Comparison of ENCODE assay signal across 31 mouse cellular contexts in the genomic region with DNA sequence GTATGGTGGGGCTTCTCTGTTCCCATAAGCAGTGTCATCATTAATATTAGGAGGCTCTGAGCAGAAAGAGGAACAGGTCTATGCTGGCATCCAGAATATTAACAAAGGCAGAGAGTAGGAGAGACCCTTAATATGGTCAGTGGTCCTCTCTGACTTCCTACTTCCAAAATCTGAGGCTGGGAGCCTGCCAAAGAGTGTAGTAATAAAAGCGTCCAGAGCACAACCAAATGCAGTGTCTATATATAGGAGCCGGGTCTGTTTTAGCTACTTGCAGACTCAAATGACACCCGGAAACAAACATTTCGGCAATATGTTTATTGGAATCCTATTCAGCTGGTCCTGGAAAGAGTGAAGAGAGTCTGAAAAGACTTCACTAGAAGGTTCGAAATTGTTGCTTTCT. TPM values are rescaled to one million over a fixed set of nuclear protein-coding genes. Genes with fewer than 3 reads are reported as not detected.
DNase-seq lines count a peak whose midpoint lies in the region; ATAC-seq and TF ChIP-seq lines count a peak whose summit lies in the region.
"Had no signal": no experiment of that assay in that cellular context is flagged by ENCODE, and none has a peak within 500 bp of the region (broad histone marks: within the 10 kb centered on the region; RNA-seq: fewer than 3 reads in every experiment).

No protein-coding gene starts in this region.

- no peak overlapping the region for H3K27ac ChIP-seq in forebrain, embryonic 14.5 days (ENCODE audit: low read depth, low read length)
- no peak overlapping the region for H3K27ac ChIP-seq in forebrain, embryonic 12.5 days
- no peak overlapping the region for H3K27ac ChIP-seq in heart, embryonic 16.5 days (ENCODE audit: low read length)
- H3K27ac ChIP-seq in limb, embryonic 14.5 days (replicated peaks; ENCODE audit: low read depth, low read length), result no peak overlapping the region
- no peak overlapping the region for H3K27ac ChIP-seq in limb, embryonic 10.5 days
- no peak overlapping the region for H3K27ac ChIP-seq in CH12.LX (ENCODE audit: insufficient read depth, low read depth)
- H3K27ac ChIP-seq: forebrain, embryonic 13.5 days; gastrocnemius, adult 2 months; heart, embryonic 10.5 days; hindbrain, embryonic 13.5 days; liver, embryonic 15.5 days; midbrain, embryonic 12.5 days; neural tube, embryonic 12.5 days had no signal

- no peak for TF ChIP-seq EP300 in CH12.LX (IDR thresholded peaks at IDR 0.05; ENCODE audit: low read length)

- ATAC-seq in forebrain, embryonic 14.5 days, result no peak
- ATAC-seq in forebrain, embryonic 12.5 days (ENCODE audit: low FRiP score), result no peak
- no peak for ATAC-seq in heart, embryonic 16.5 days (replicated peaks; ENCODE audit: extremely low read depth, insufficient read depth, low FRiP score)
- no peak for ATAC-seq in limb, embryonic 14.5 days (ENCODE audit: low FRiP score, low read depth)
- no peak for ATAC-seq in erythroid progenitor cell, adult 5-6 weeks (replicated peaks; ENCODE audit: low FRiP score, poor library complexity, severe bottlenecking)
- ATAC-seq: forebrain, embryonic 13.5 days; intestine, embryonic 16.5 days; Patski had no signal

- dilution Hi-C loops in CH12.LX (cut with MboI; ENCODE audit: extremely low pct_ligation_motif_present, extremely low pct_unique_long_range_greater_than_20kb, low sequenced_read_pairs), result no loop called here

- DNase-seq in forebrain, embryonic 14.5 days (ENCODE audit: low spot score), result peak; percentile 25
- no peak for DNase-seq in heart, postnatal 25 days (ENCODE audit: low spot score)
- peak; percentile 17 for DNase-seq in limb, embryonic 14.5 days (ENCODE audit: low spot score)
- DNase-seq in limb, embryonic 10.5 days (ENCODE audit: low spot score), result no peak
- DNase-seq in CH12.LX (ENCODE audit: extremely low read depth), result no peak
- DNase-seq: adrenal gland, postnatal 10 days; cerebellum, adult 8-10 months; cerebellum, postnatal 25 days; gastrocnemius, adult 2 months; heart, postnatal 36 days; layer of hippocampus, postnatal 36 days; left cerebral cortex, postnatal 4 days; lung, postnatal 36 days; right cerebral cortex, adult 18-20 months; spleen, adult 18-20 months; thymus, postnatal 14 days had no signal

- H3K9ac ChIP-seq in forebrain, embryonic 14.5 days (ENCODE audit: low read length), result no peak overlapping the region
- no peak overlapping the region for H3K9ac ChIP-seq in forebrain, embryonic 12.5 days
- no peak overlapping the region for H3K9ac ChIP-seq in heart, embryonic 16.5 days (ENCODE audit: low read length)
- H3K9ac ChIP-seq in limb, embryonic 14.5 days (ENCODE audit: low read depth, low read length, severe bottlenecking), result no peak overlapping the region
- no peak overlapping the region for H3K9ac ChIP-seq in CH12.LX (ENCODE audit: insufficient read depth, low read depth)
- H3K9ac ChIP-seq: forebrain, embryonic 13.5 days; hindbrain, embryonic 13.5 days; liver, embryonic 15.5 days; midbrain, embryonic 12.5 days; neural tube, embryonic 12.5 days had no signal

- H3K4me1 ChIP-seq in forebrain, embryonic 14.5 days (ENCODE audit: control insufficient read depth, insufficient read depth, low read length), result peaks cover 14% of the 10 kb centered on the region
- H3K4me1 ChIP-seq in forebrain, embryonic 12.5 days, result peaks cover 31% of the 10 kb centered on the region
- H3K4me1 ChIP-seq in heart, embryonic 16.5 days (ENCODE audit: control insufficient read depth, insufficient read depth, low read length), result peaks cover 5% of the 10 kb centered on the region
- H3K4me1 ChIP-seq in limb, embryonic 14.5 days (ENCODE audit: control insufficient read depth, insufficient read depth, low read length), result peaks cover 10% of the 10 kb centered on the region
- peaks cover 30% of the 10 kb centered on the region for H3K4me1 ChIP-seq in limb, embryonic 10.5 days
- H3K4me1 ChIP-seq in CH12.LX (ENCODE audit: control insufficient read depth in 1 of 2, insufficient read depth in 2 of 2), result no peaks in the 10 kb centered on the region
- H3K4me1 ChIP-seq: liver, embryonic 15.5 days; megakaryocyte, embryonic 14.5 days had no signal

- no peak overlapping the region for H3K4me3 ChIP-seq in forebrain, embryonic 14.5 days (ENCODE audit: low read depth, low read length)
- no peak overlapping the region for H3K4me3 ChIP-seq in forebrain, embryonic 12.5 days (replicated peaks)
- H3K4me3 ChIP-seq in heart, embryonic 16.5 days (ENCODE audit: low read length), result no peak overlapping the region
- H3K4me3 ChIP-seq in limb, embryonic 14.5 days (replicated peaks; ENCODE audit: low read length), result no peak overlapping the region
- H3K4me3 ChIP-seq in limb, embryonic 10.5 days, result no peak overlapping the region
- no peak overlapping the region for H3K4me3 ChIP-seq in CH12.LX (replicated peaks in 1 of 3; ENCODE audit: low read depth in 2 of 3, low read length in 2 of 3, poor library complexity in 1 of 3)
- H3K4me3 ChIP-seq: forebrain, embryonic 13.5 days; gastrocnemius, adult 2 months; heart, embryonic 10.5 days; hindbrain, embryonic 13.5 days; liver, embryonic 15.5 days; megakaryocyte, embryonic 14.5 days; midbrain, embryonic 12.5 days; myocyte; neural tube, embryonic 12.5 days had no signal

- no peaks in the 10 kb centered on the region for H3K79me2 ChIP-seq in CH12.LX (replicated peaks; ENCODE audit: control insufficient read depth, extremely low read depth, insufficient read depth, poor library complexity, severe bottlenecking)

- H3K27me3 ChIP-seq in forebrain, embryonic 14.5 days (replicated peaks; ENCODE audit: control insufficient read depth, insufficient read depth, low read length), result no peaks in the 10 kb centered on the region
- no peaks in the 10 kb centered on the region for H3K27me3 ChIP-seq in forebrain, embryonic 12.5 days
- no peaks in the 10 kb centered on the region for H3K27me3 ChIP-seq in heart, embryonic 16.5 days (ENCODE audit: control insufficient read depth, insufficient read depth, low read length)
- no peaks in the 10 kb centered on the region for H3K27me3 ChIP-seq in limb, embryonic 14.5 days (ENCODE audit: control insufficient read depth, insufficient read depth, low read length)
- H3K27me3 ChIP-seq in limb, embryonic 10.5 days (ENCODE audit: low read depth, poor library complexity, severe bottlenecking), result no peaks in the 10 kb centered on the region
- no peaks in the 10 kb centered on the region for H3K27me3 ChIP-seq in CH12.LX (replicated peaks)
- H3K27me3 ChIP-seq: forebrain, embryonic 13.5 days; liver, embryonic 15.5 days; megakaryocyte, embryonic 14.5 days; neural tube, embryonic 12.5 days had no signal

- TF ChIP-seq RAD21 in CH12.LX (IDR thresholded peaks at IDR 0.05; ENCODE audit: low read depth, low read length), result no peak

- 81% methylated on average over 5 of the region's 5 CpGs for WGBS in forebrain, embryonic 14.5 days
- 86% methylated on average over 5 of the region's 5 CpGs for WGBS in forebrain, embryonic 12.5 days
- WGBS in heart, embryonic 16.5 days, result 48% methylated on average over 5 of the region's 5 CpGs
- 38% methylated on average over 5 of the region's 5 CpGs for WGBS in limb, embryonic 14.5 days
- WGBS in limb, embryonic 10.5 days, result 78% methylated on average over 5 of the region's 5 CpGs

- no peak overlapping the region for H3K4me2 ChIP-seq in forebrain, embryonic 14.5 days (ENCODE audit: low read length)
- H3K4me2 ChIP-seq in forebrain, embryonic 12.5 days, result no peak overlapping the region
- peak overlapping the region; percentile 22; the same call in 1 of the 2 replicates for H3K4me2 ChIP-seq in heart, embryonic 16.5 days (ENCODE audit: low read depth, low read length)
- H3K4me2 ChIP-seq in limb, embryonic 14.5 days (replicated peaks; ENCODE audit: low read depth, low read length, severe bottlenecking), result no peak overlapping the region
- H3K4me2 ChIP-seq in CH12.LX (ENCODE audit: insufficient read depth, low read depth, poor library complexity, severe bottlenecking), result peak overlapping the region; percentile 35; the same call in 1 of the 2 replicates
- H3K4me2 ChIP-seq: hindbrain, embryonic 13.5 days; liver, embryonic 15.5 days; midbrain, embryonic 12.5 days; neural tube, embryonic 12.5 days had no signal

- TF ChIP-seq CTCF in CH12.LX (conservative IDR thresholded peaks at IDR 0.05 in 1 of 2, IDR thresholded peaks at IDR 0.05 in 1 of 2; ENCODE audit: low read depth in 2 of 2, low read length in 2 of 2), result no peak

- H3K9me3 ChIP-seq in forebrain, embryonic 14.5 days (replicated peaks; ENCODE audit: control insufficient read depth, low read length), result no peaks in the 10 kb centered on the region
- no peaks in the 10 kb centered on the region for H3K9me3 ChIP-seq in forebrain, embryonic 12.5 days
- H3K9me3 ChIP-seq in heart, embryonic 16.5 days (replicated peaks; ENCODE audit: control insufficient read depth, low read length), result no peaks in the 10 kb centered on the region
- H3K9me3 ChIP-seq in limb, embryonic 14.5 days (ENCODE audit: control insufficient read depth, low read length), result no peaks in the 10 kb centered on the region
- H3K9me3 ChIP-seq in limb, embryonic 10.5 days (replicated peaks), result no peaks in the 10 kb centered on the region
- H3K9me3 ChIP-seq in CH12.LX (replicated peaks; ENCODE audit: low read length), result no peaks in the 10 kb centered on the region
- H3K9me3 ChIP-seq: forebrain, embryonic 13.5 days; heart, embryonic 10.5 days; hindbrain, embryonic 13.5 days; liver, embryonic 15.5 days; midbrain, embryonic 12.5 days; neural tube, embryonic 12.5 days had no signal

- H3K36me3 ChIP-seq in forebrain, embryonic 14.5 days (ENCODE audit: control insufficient read depth, insufficient read depth, low read length), result no peaks in the 10 kb centered on the region
- no peaks in the 10 kb centered on the region for H3K36me3 ChIP-seq in forebrain, embryonic 12.5 days (replicated peaks)
- no peaks in the 10 kb centered on the region for H3K36me3 ChIP-seq in heart, embryonic 16.5 days (ENCODE audit: control insufficient read depth, insufficient read depth)
- no peaks in the 10 kb centered on the region for H3K36me3 ChIP-seq in limb, embryonic 14.5 days (ENCODE audit: control insufficient read depth, insufficient read depth, low read length)
- H3K36me3 ChIP-seq in limb, embryonic 10.5 days, result no peaks in the 10 kb centered on the region
- H3K36me3 ChIP-seq in CH12.LX (replicated peaks in 1 of 2; ENCODE audit: control insufficient read depth in 1 of 2, insufficient read depth in 1 of 2, low read length in 1 of 2), result no peaks in the 10 kb centered on the region
- H3K36me3 ChIP-seq: heart, embryonic 10.5 days; hindbrain, embryonic 13.5 days; liver, embryonic 15.5 days; midbrain, embryonic 12.5 days; neural tube, embryonic 12.5 days had no signal

- no peak for TF ChIP-seq POLR2A in limb, embryonic 14.5 days (IDR thresholded peaks at IDR 0.05; ENCODE audit: borderline replicate concordance, extremely low read depth, insufficient read depth, insufficient read length)
- TF ChIP-seq POLR2A in CH12.LX (IDR thresholded peaks at IDR 0.05; ENCODE audit: low read depth, low read length), result no peak

- in situ Hi-C loops in CH12.LX (cut with MboI; ENCODE audit: low pct_ligation_motif_present, low pct_unique_long_range_greater_than_20kb, low sequenced_read_pairs), result no loop called here

- intact Hi-C loops in heart, postnatal 25 days (cut with DNase I), result no loop called here

RNA-seq across cellular contexts. Expression of a gene that starts 17.9 kb away (rescaled TPM):
- polyA plus RNA-seq in forebrain, embryonic 14.5 days (2014; fragmentation: Nextera tagmentation; extraction: Ambion mirVana), result 1.2 and 2.3 TPM in 2 replicates
- 2.0 and 2.4 TPM in 2 replicates for polyA plus RNA-seq in forebrain, embryonic 12.5 days (2016; fragmentation: Nextera tagmentation; extraction: Ambion mirVana)
- 0.25 and 0.63 TPM in 2 replicates for polyA plus RNA-seq in heart, embryonic 16.5 days (2015; fragmentation: Nextera tagmentation; extraction: Ambion mirVana)
- under 1 TPM; 0.36 to 0.39 TPM for total RNA-seq in heart, postnatal 25 days (2021)
- 4.4 and 5.2 TPM in 2 replicates for polyA plus RNA-seq in limb, embryonic 14.5 days (2012; rRNA removed)
- 3.1 and 3.8 TPM in 2 replicates for polyA plus RNA-seq in limb, embryonic 14.5 days (2014; fragmentation: Nextera tagmentation; extraction: Ambion mirVana)
- polyA plus RNA-seq in limb, embryonic 10.5 days (2016; fragmentation: Nextera tagmentation; extraction: Ambion mirVana), result 0.10 and 0.41 TPM in 2 replicates
- total RNA-seq in CH12.LX (2012; rRNA removed) (0.13 and 0.17 TPM in 2 replicates), CH12.LX (2014; rRNA removed) (0.97 and 1.3 TPM in 2 replicates)
- 0.18 and 0.20 TPM in 2 replicates for polyA plus RNA-seq in CH12.LX (2012; ENCODE audit: insufficient read length, low read depth)
- total RNA-seq in erythroid progenitor cell, adult 5-6 weeks (2015; ENCODE audit: low replicate concordance), result not detected in 2 replicates
- not detected in 2 replicates for total RNA-seq in erythroid progenitor cell, adult 5-6 weeks (2017; ENCODE audit: low replicate concordance)
- total RNA-seq: gastrocnemius, adult 2 months; liver, adult 2 months; MEL had no signal
- polyA plus RNA-seq: heart, embryonic 10.5 days; liver, adult 2 months had no signal

Comparison
In these comparisons a context has a peak if more than half of its experiments do, and no peak if none do; other contexts are left out.
1. DNase-seq: peak in forebrain, embryonic 14.5 days (single experiment) and limb, embryonic 14.5 days (single experiment); none in heart, postnatal 25 days (single experiment), limb, embryonic 10.5 days (single experiment) and CH12.LX (single experiment).
2. H3K4me2 ChIP-seq: peak in heart, embryonic 16.5 days (single experiment) and CH12.LX (single experiment); none in forebrain, embryonic 14.5 days (single experiment), forebrain, embryonic 12.5 days (single experiment) and limb, embryonic 14.5 days (single experiment).